ENCODE assay signal across 8 mouse cellular contexts in the genomic region with DNA sequence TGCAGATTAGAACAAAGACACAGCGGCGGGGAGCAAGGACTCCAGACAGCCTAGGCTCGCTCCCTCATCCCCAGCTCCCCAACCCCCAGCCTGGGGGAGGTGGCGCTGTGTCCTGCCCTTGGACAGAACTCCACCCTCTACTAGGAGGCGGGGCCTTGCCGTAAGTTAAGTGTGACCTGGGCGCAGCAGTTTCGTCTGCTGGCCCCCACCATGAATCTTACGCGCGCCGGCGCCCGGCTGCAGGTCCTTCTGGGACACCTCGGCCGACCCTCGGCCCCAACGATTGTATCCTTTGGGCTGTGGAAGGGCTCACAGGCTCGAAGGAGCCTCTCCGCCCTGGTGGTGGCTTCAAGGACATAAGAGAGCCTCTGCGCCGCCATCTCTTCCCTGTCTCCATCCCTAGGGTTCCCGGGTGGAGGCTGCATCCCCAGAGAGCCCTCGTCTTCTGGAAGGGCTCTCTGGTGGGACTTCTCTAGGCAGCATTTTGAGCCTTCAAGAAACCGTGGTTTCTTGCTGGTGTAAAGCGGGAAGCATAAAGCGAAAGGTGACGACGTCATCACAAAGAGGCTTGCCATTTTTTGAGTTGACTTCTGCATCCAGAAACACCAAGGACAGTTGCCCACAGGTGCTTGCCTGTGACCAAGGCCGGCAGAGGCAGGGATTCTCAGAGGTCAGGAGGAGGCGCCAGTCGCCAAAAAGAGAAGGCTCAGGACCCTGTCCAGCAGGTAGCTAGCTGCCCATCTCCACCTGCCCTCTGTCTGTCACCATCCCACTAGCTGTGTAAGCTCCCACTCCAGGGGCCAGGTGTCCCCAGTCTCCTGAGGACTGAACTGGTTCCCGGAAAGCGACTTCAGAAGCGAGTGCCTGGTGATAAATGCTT. TPM values are rescaled to one million over a fixed set of nuclear protein-coding genes. Genes with fewer than 3 reads are reported as not detected.
DNase-seq lines count a peak whose midpoint lies in the region; ATAC-seq and TF ChIP-seq lines count a peak whose summit lies in the region.

A gene (plus strand): TSS at position 160 of the 880 bp plus-strand sequence.

- peak within 1 kb of the TSS; percentile 9; the same call in 1 of the 2 replicates for H3K27ac ChIP-seq in cortical plate, adult 2 months (ENCODE audit: insufficient read depth, low read length)
- peak within 1 kb of the TSS; percentile 87 for H3K27ac ChIP-seq in hindbrain, postnatal 0 days

- no peaks in the 10 kb centered on the region for H3K27me3 ChIP-seq in hindbrain, postnatal 0 days (ENCODE audit: insufficient read depth, low read length)

- peak within 1 kb of the TSS; percentile 42 for H3K4me3 ChIP-seq in cortical plate, adult 2 months (ENCODE audit: insufficient read depth, low read length)
- peak within 1 kb of the TSS; percentile 57 for H3K4me3 ChIP-seq in hindbrain, postnatal 0 days (ENCODE audit: low read length)

- ATAC-seq in activated CD4-positive, CD25-positive, alpha-beta regulatory T cell, adult 4 months, result peak; percentile 90
- peak; percentile 94 for ATAC-seq in hindbrain, postnatal 0 days

- H3K36me3 ChIP-seq in hindbrain, postnatal 0 days (ENCODE audit: insufficient read depth, low read length), result no peaks in the 10 kb centered on the region

- no peak for TF ChIP-seq CTCF in cortical plate, adult 2 months (IDR thresholded peaks at IDR 0.05; ENCODE audit: extremely low read depth, insufficient read depth, low read length)
- TF ChIP-seq CTCF in hindbrain, postnatal 0 days (IDR thresholded peaks at IDR 0.05; ENCODE audit: low read depth), result peak; percentile 59

- H3K9ac ChIP-seq in hindbrain, postnatal 0 days (replicated peaks; ENCODE audit: low read length), result peak within 1 kb of the TSS; percentile 83

- H3K4me2 ChIP-seq in hindbrain, postnatal 0 days (ENCODE audit: low read depth, low read length), result peak within 1 kb of the TSS; percentile 93

- peak; percentile 83 to 86 for DNase-seq in gastrocnemius, adult 8-10 months (ENCODE audit: low spot score in 2 of 2)
- DNase-seq in hindbrain, postnatal 0 days (ENCODE audit: low spot score), result peak; percentile 83
- DNase-seq in left cerebral cortex, adult 18-20 months (ENCODE audit: low spot score in 2 of 2), result peak; percentile 76 to 88
- peak; percentile 90 to 91 for DNase-seq in lung, postnatal 4 days
- DNase-seq in retina, postnatal 1 day, result peak; percentile 88
- DNase-seq in thymus, postnatal 4 days, result peak; percentile 78

- no peaks in the 10 kb centered on the region for H3K9me3 ChIP-seq in hindbrain, postnatal 0 days (ENCODE audit: low read length)

- peak; percentile 67; the same call in 1 of the 2 replicates for TF ChIP-seq POLR2A in cortical plate, adult 2 months (IDR thresholded peaks at IDR 0.05; ENCODE audit: extremely low read depth, insufficient read depth, low read length)

- WGBS in hindbrain, postnatal 0 days, result 9% methylated on average over 35 of the region's 35 CpGs

- H3K4me1 ChIP-seq in cortical plate, adult 2 months (ENCODE audit: control insufficient read depth, insufficient read depth, low read length), result peaks cover 2% of the 10 kb centered on the region; the same call in 1 of the 2 replicates
- H3K4me1 ChIP-seq in hindbrain, postnatal 0 days (ENCODE audit: insufficient read depth, low read length), result peaks cover 8% of the 10 kb centered on the region; the same call in 1 of the 2 replicates

RNA-seq across cellular contexts. Expression of the gene that starts here (rescaled TPM):
- polyA plus RNA-seq in activated CD4-positive, CD25-positive, alpha-beta regulatory T cell, adult 4 months (2017; shearing (Covaris generic)), result 10 to 100 TPM; 89.5 to 92.7 TPM
- polyA plus RNA-seq in cortical plate, adult 2 months (2012; rRNA removed), result 125 and 133 TPM in 2 replicates
- total RNA-seq in gastrocnemius, adult 8-10 months (2022), result 100 to 1,000 TPM; 155 to 199 (median 177) TPM
- total RNA-seq in hindbrain, postnatal 0 days (2014; rRNA removed), result 74.6 and 78.4 TPM in 2 replicates
- polyA plus RNA-seq in hindbrain, postnatal 0 days (2015; fragmentation: Nextera tagmentation; extraction: Ambion mirVana), result 127 and 133 TPM in 2 replicates
- 100 to 1,000 TPM in 1 of 2 experiments, 10 to 100 TPM in 1; 93.1 to 110 TPM for total RNA-seq in left cerebral cortex, adult 18-20 months (2021)

Comparison
In these comparisons a context has a peak if more than half of its experiments do, and no peak if none do; other contexts are left out.
1. Peak in every context shown above with its lines: DNase-seq, ATAC-seq, H3K4me3 ChIP-seq and H3K27ac ChIP-seq.